Mouse (Mus musculus): Measurements from ENCODE around the gene Vmn1r57.
"Not testable (repeated sequence)": the region's sequence is repeated elsewhere in the genome, so short reads cannot be mapped to it uniquely, and the experiment has no call there.

Gene Vmn1r57

DNA sequence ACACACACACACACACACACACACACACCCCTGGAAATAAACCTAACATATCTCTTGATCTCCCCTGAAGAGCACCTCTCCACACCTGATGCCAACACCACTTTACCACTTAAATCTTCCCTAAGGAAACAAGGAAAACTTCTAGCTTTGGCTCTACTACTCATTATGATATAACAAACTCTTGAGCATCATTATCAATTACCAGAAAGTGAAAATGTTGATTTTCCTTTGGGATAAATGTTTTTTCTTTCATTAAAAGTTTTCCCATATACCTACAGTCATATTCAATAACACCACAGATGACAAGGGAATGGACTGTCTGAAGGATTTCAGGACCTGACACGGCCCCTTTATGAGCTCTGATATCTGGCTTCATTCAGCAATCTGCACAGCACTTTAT lies at the start of gene Vmn1r57:
Gene Vmn1r57, plus strand, starts transcription at position 301 of the 400 bp plus-strand sequence.
- DNase-seq (ENCODE audit: low spot score in 2 of 2) = not testable (repeated sequence)

DNA sequence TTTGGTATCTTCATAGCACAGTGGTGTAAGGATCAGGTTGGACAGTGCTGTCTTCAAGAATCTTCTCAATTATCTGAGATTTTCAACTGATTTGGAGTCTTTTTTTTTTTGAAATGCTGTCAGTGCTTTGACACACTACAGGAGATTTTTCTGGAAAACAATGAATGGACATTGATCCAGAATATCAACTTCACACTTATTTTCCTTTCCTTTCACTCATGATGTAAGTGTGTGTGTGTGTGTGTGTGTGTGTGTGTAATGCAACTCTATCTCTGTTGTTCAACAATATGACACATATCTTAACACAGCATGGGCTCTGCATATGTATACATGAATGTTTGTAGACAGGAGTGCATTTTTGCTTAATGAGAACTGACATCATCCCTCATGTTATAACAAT lies 21.6 kb upstream of the Vmn1r57 start, which contains the start of gene Vmn1r56:
Gene Vmn1r56, minus strand, starts transcription at position 101 of the 400 bp plus-strand sequence.
- DNase-seq (ENCODE audit: low spot score in 2 of 2) = not testable (repeated sequence)

DNA sequence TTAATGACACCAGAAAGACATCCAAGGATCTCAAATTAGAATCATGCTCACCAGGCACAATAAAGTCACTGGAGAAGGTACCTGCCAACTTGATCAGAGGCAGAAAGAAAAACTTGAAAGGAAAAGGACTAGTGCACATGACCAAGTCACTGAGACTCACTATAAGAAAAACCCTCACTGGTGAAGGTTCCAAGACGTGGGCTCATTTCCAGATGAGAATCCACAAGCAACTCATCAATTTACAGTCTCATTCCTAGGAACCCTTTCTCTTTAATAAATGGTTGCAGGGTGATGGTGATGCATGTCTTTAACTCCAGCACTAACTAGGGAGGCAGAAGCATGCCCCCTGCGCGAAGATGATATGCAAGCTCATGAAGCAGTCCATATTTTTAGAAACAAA lies 44.8 kb downstream of the Vmn1r57 start:
- no peak for DNase-seq (ENCODE audit: low spot score in 2 of 2)

Data from heart, adult 9 months (tissue).